Mouse (Mus musculus): ENCODE measurements at regions not wholly inside any gene's neighbourhood (a gene's known extent, or its start where the extent isn't known, plus 50 kb on each side); places are given as distances from the start of the nearest gene placed in this dataset.
A peak's percentile ranks its signal among the peaks of the same experiment; 100 is the strongest.
"Not testable (repeated sequence)": the region's sequence is repeated elsewhere in the genome, so short reads cannot be mapped to it uniquely, and the experiment has no call there.

DNA sequence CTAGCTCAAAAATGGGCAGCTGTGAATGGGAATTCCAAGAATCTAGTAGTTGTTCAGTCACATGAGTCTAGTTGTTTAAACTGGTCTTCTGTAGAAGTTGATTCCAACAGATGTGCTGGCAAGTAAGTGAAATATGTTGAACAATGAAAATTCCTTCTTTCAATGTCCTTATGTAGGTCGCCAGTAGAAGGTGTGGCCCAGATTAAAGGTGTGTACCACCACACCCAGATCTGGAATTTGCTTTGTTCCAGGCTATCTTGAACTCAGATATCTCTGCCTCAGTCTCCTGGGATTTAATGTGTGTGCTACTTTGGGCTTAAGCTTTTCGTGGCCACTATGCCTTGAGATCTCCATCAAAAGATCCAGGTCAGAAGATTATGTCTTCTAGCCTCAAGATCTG, 279.7 kb upstream of the Slc10a2 start:
- no peak overlapping the region for H3K9ac ChIP-seq
- no peak overlapping the region for H3K27ac ChIP-seq
- H3K27me3 ChIP-seq: no peaks in the 10 kb centered on the region
- H3K36me3 ChIP-seq (replicated peaks): no peaks in the 10 kb centered on the region
- no peak for ATAC-seq (ENCODE audit: low FRiP score)
- H3K4me2 ChIP-seq: no peak overlapping the region
- H3K4me3 ChIP-seq (replicated peaks): no peak overlapping the region
- no peaks in the 10 kb centered on the region for H3K4me1 ChIP-seq
- no peaks in the 10 kb centered on the region for H3K9me3 ChIP-seq
- WGBS: 87% methylated on average over 2 of the region's 2 CpGs

DNA sequence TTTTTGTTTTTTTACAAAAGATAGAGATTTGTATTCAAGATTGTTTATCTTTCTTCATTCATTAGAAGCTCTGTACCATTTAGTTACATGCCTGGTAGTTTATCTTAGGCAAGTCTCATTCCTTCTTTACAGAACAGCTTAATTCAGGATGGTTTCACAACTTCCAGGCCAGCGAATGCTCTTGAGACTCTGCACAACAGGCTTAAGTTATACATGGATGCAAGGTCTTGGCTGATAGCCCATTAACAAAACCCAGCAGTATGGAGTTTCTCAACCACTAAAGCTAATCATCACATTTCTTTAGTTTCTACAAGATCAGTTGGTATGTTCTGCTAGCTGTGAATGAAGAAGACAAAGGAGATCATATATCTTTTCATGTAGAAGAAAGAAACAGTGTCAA, 272.9 kb upstream of the Slc10a2 start:
- no peaks in the 10 kb centered on the region for H3K4me1 ChIP-seq
- 89% methylated on average over 1 of the region's 1 CpGs for WGBS

GRCm38 (mm10) chr8:5339953-5340352, 234.8 kb upstream of the Slc10a2 start:
- Histone ChIP-seq H3K9me3 (no peaks in the 10 kb centered on the region), H3K9ac (no peak overlapping the region), H3K27me3 (no peaks in the 10 kb centered on the region), H3K27ac (no peak overlapping the region), H3K4me1 (no peaks in the 10 kb centered on the region), H3K4me2 (no peak overlapping the region), H3K4me3 (replicated peaks) (no peak overlapping the region), H3K36me3 (replicated peaks) (no peaks in the 10 kb centered on the region)
- no peak for ATAC-seq (ENCODE audit: low FRiP score)

More for the DNA sequence above, 272.9 kb upstream of the Slc10a2 start:
- Histone ChIP-seq H3K4me2 (no peak overlapping the region), H3K36me3 (replicated peaks) (no peaks in the 10 kb centered on the region), H3K4me3 (replicated peaks) (no peak overlapping the region), H3K9me3 (no peaks in the 10 kb centered on the region), H3K9ac (no peak overlapping the region), H3K27me3 (no peaks in the 10 kb centered on the region), H3K27ac (no peak overlapping the region)
- ATAC-seq (ENCODE audit: low FRiP score): no peak

- 70% methylated on average over 1 of the region's 1 CpGs for WGBS
- H3K4me2 ChIP-seq: no peak overlapping the region
- no peak overlapping the region for H3K27ac ChIP-seq
- H3K9me3 ChIP-seq: no peaks in the 10 kb centered on the region
- no peak overlapping the region for H3K9ac ChIP-seq
- H3K27me3 ChIP-seq: no peaks in the 10 kb centered on the region
- H3K36me3 ChIP-seq (replicated peaks): no peaks in the 10 kb centered on the region
- no peaks in the 10 kb centered on the region for H3K4me1 ChIP-seq
- no peak overlapping the region for H3K4me3 ChIP-seq (replicated peaks)
- no peak for ATAC-seq (ENCODE audit: low FRiP score)
These were observed 209.4 kb upstream of the Slc10a2 start for GRCm38 (mm10) chr8:5314594-5314993.

DNA sequence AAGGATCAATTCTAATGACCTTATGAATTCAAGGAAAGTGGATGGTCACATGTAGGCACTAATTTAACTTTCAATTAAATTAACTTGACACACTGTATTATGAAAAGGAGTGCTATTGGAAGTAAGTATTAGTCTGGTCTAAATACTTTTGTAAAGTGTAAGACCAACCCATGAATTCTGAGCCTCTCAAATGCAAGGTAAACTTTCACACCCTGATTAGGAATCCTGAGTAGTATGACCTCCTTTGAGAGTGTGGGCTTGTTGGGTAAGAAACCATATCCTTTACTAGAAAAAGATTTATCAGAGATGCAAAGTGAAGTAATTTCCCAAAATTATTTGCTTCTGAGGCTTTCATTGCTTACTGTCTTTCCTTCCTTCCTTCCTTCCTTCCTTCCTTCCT, 194.8 kb upstream of the Slc10a2 start:
- Histone ChIP-seq H3K9ac (no peak overlapping the region), H3K4me2 (no peak overlapping the region), H3K9me3 (no peaks in the 10 kb centered on the region), H3K4me1 (no peaks in the 10 kb centered on the region), H3K36me3 (replicated peaks) (no peaks in the 10 kb centered on the region), H3K4me3 (replicated peaks) (no peak overlapping the region), H3K27me3 (no peaks in the 10 kb centered on the region), H3K27ac (no peak overlapping the region)
- no peak for ATAC-seq (ENCODE audit: low FRiP score)

GRCm38 (mm10) chr8:5297190-5297589, 192.0 kb upstream of the Slc10a2 start:
- Histone ChIP-seq H3K9me3 (no peaks in the 10 kb centered on the region), H3K27ac (no peak overlapping the region), H3K27me3 (no peaks in the 10 kb centered on the region), H3K4me1 (no peaks in the 10 kb centered on the region), H3K4me3 (replicated peaks) (no peak overlapping the region), H3K36me3 (replicated peaks) (no peaks in the 10 kb centered on the region), H3K9ac (no peak overlapping the region), H3K4me2 (no peak overlapping the region)
- ATAC-seq (ENCODE audit: low FRiP score): peak; percentile 27; the same call in 1 of the 2 replicates

DNA sequence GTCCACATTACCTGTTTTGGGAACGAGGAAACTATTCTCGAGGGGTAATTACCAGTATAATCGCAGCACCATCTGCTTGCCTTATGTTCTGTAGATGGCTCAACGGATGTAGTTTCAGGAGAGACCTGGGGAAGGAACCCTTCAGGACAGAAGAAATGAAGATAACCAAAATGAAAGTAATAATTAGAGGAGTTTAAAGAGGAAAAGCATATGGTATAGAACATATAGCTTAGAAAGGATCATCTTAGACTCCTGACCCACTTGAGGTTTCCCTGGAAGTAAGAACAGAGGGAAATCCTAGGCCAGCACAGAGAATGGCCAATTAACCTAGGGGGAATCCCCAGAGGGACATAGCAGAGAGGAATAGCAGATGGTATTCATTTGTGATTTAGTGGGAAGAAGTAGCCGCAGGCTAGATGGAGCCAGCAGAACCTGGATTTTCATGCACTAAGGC, 180.6 kb upstream of the Slc10a2 start:
- Histone ChIP-seq H3K4me3 (replicated peaks) (no peak overlapping the region), H3K36me3 (replicated peaks) (no peaks in the 10 kb centered on the region), H3K9me3 (no peaks in the 10 kb centered on the region), H3K4me2 (no peak overlapping the region), H3K27ac (0 out of 2 replicates have a peak overlapping the region, but pooled peaks have one; percentile 42), H3K9ac (no peak overlapping the region), H3K27me3 (no peaks in the 10 kb centered on the region), H3K4me1 (no peaks in the 10 kb centered on the region)
- peak; percentile 72; the same call in 1 of the 2 replicates for ATAC-seq (ENCODE audit: low FRiP score)
- WGBS: 70% methylated on average over 5 of the region's 5 CpGs

DNA sequence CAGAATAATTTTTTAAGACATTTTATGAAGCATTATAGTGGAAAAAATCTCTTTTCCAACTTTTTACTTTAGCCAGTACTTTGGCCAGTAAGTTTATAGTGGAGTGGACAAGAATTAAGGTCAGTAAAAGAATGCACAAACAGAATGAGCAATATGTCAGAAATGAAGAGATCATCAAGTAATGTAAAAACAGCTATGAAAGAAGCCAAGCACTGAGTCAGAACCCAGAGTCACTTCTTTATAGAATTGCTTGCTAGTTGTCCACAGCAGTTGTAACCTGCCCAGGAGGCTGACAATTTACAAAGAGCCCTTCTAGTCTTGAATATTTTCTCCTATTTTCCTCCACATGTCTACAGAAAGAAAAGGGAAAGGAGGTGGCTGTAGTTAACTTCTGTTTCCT, 178.6 kb upstream of the Slc10a2 start:
- H3K27me3 ChIP-seq: no peaks in the 10 kb centered on the region
- no peaks in the 10 kb centered on the region for H3K36me3 ChIP-seq (replicated peaks)
- no peak overlapping the region for H3K27ac ChIP-seq
- H3K9ac ChIP-seq: no peak overlapping the region
- ATAC-seq (ENCODE audit: low FRiP score): no peak
- H3K9me3 ChIP-seq: no peaks in the 10 kb centered on the region
- no peak overlapping the region for H3K4me3 ChIP-seq (replicated peaks)
- H3K4me2 ChIP-seq: no peak overlapping the region
- no peaks in the 10 kb centered on the region for H3K4me1 ChIP-seq

- no peak overlapping the region for H3K4me2 ChIP-seq
- 74% methylated on average over 1 of the region's 1 CpGs for WGBS
- H3K27me3 ChIP-seq: no peaks in the 10 kb centered on the region
- H3K27ac ChIP-seq: no peak overlapping the region
- H3K9ac ChIP-seq: no peak overlapping the region
- no peak for ATAC-seq (ENCODE audit: low FRiP score)
- no peaks in the 10 kb centered on the region for H3K9me3 ChIP-seq
- no peaks in the 10 kb centered on the region for H3K36me3 ChIP-seq (replicated peaks)
- no peaks in the 10 kb centered on the region for H3K4me1 ChIP-seq
- no peak overlapping the region for H3K4me3 ChIP-seq (replicated peaks)
These were observed 157.2 kb upstream of the Slc10a2 start for GRCm38 (mm10) chr8:5262316-5262715.

DNA sequence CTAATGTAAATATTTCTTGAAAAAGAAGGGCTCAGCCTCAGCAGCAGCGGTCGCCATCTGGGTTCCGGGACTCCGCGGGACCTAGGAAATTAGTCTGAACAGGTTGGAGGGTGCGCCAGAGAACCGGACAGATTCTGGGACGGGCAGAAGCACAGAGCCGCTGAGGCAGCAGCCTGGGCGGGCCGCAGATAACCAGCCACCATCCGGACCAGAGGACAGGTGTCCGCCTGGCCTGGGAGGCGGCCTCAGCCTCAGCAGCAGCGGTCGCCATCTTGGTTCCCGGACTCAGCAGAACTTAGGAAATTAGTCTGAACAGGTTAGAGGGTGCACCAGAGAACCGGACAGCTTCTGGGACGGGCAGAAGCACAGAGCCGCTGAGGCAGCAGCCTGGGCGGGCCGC, 136.7 kb upstream of the Slc10a2 start:
- not testable (repeated sequence) for H3K36me3 ChIP-seq (replicated peaks); H3K4me1 ChIP-seq; H3K27me3 ChIP-seq; H3K27ac ChIP-seq; ATAC-seq (ENCODE audit: low FRiP score); H3K9me3 ChIP-seq; H3K4me3 ChIP-seq (replicated peaks); H3K9ac ChIP-seq; H3K4me2 ChIP-seq
- WGBS: 94% methylated on average over 22 of the region's 22 CpGs

Data from forebrain, embryonic 12.5 days (tissue).